Mouse (Mus musculus) CD8-positive naive resting alpha-beta T cell, adult 57 days (primary cell): ENCODE data around the gene Osgep. TPM values are rescaled to one million over a fixed set of nuclear protein-coding genes. Genes with fewer than 3 reads are reported as not detected.

Source experiments
- total RNA-seq: library from RNA; stranded (reverse); gene quantifications from one replicate; pipeline ENCODE4 v1.2.4, GENCODE M21; 2023

The Osgep gene
- 35.4 TPM for total RNA-seq

DNA sequence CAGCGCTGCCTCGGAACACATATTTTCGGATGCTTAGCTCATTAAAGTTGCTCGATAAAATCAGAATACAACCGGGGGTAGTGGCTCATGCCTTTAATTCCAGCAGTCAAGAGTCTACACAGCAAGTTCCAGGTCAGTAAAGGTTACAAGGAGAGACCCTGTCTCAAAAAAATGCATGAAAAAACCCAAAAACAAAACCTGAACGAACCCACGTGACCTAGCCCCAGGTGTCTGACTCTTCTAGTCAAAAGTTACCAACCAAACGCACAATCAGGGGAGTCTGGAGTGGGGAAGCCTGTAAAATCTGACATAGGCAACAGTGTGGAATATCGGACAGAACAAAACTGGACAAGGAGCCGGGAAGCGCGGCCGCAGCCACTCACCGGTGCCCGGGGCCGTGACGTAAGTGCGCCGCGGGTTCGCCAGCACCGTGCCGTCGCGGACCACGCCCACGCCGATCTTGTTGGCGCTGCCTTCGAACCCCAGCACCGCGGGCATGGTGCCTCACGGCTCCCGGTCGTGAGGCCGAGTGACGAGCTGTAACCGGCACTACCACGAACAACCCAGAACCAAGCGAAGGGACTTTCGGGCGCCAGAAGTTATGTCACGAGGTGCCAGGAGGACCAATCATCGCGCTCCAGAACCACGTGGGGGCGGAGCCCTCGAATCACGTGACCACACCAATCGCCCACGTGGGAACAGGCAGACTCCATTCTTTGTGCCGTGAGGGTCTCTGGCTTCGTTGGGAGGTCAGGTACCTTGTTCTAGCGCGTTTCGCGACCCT, at the start of gene Osgep, which contains the start of gene Apex1:
Gene Osgep (minus strand): TSS at position 613 of the 784 bp plus-strand sequence.
Gene Apex1 (plus strand): TSS at position 688 of the 784 bp plus-strand sequence.

GRCm38 (mm10) chr14:50955942-50956508, 31.3 kb upstream of the Osgep start, which contains the start of gene Pnp2:
Pnp2 (plus strand) TSS chr14:50955992.

GRCm38 (mm10) chr14:50943932-50944667, 19.4 kb upstream of the Osgep start, which contains the start of gene Gm49342:
Gm49342 (plus strand) TSS chr14:50944517.

DNA sequence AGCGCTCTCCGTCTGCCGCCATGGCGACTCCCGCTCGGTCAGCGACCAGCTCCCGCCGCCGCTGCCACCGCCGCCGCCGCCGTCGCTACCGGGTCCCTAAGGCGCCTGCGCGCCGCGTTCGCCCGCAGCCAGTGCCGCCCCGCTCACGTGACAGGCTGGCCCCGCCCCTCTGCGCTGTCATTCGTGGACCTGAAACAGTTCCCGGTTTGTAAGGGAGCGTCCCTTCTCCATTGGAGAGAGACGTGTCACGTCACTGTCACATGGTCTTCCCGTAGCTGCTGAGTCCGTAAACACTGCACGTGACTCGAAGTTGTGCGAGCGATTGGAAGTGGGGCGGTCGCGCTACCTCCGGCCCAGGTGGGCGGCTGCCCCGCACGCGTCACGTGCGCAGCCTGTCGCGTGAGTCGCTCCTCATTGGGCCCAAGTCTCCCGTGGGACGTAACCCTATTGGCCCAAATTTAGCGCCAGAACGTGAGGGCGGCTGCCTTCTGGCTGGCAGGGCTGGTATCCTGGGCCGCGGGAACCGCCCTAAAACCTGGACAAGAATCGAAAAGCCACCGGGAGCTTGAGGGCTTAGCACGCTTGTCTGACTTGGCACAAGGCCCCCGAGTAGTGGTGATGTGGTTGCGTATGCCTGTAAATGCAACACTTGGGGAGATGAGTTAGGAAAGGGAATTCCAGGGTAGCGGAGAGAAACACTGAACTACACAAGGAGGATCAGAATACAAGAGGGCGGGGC, 6.2 kb upstream of the Osgep start, which contains the start of the genes Pip4p1 and Pnp:
Gene Pip4p1 (minus strand): TSS at position 103 of the 739 bp plus-strand sequence.
Gene Pnp (plus strand): TSS at position 329 of the 739 bp plus-strand sequence.

GRCm38 (mm10) chr14:50897374-50897765, 27.3 kb downstream of the Osgep start, which contains the start of gene Klhl33:
Klhl33 (minus strand) TSS chr14:50897507.

GRCm38 (mm10) chr14:50869889-50870804, 54.5 kb downstream of the Osgep start, which contains the start of gene Tep1:
Tep1 (minus strand) TSS chr14:50870560.

Other genes with a start within 250 kb of the Osgep start
- not detected for gene Olfr747, start 231.7 kb downstream of the Osgep start, total RNA-seq
- not detected for gene Olfr748, start 217.5 kb downstream of the Osgep start, total RNA-seq
- gene Olfr749, start 179.8 kb downstream of the Osgep start, total RNA-seq = not detected
- gene Ttc5, start 139.4 kb downstream of the Osgep start, total RNA-seq = 70.2 TPM
- 2.4 TPM for gene Ccnb1ip1, start 117.2 kb downstream of the Osgep start, total RNA-seq
- 59.4 TPM for gene Parp2, start 117.1 kb downstream of the Osgep start, total RNA-seq
- 29.3 TPM for gene Tep1, start 54.3 kb downstream of the Osgep start, total RNA-seq
- gene Klhl33, start 27.4 kb downstream of the Osgep start, total RNA-seq = not detected
- gene Apex1, start 75 bp upstream of the Osgep start, total RNA-seq = 43.6 TPM
- 86.2 TPM for gene Pip4p1, start 6.0 kb upstream of the Osgep start, total RNA-seq
- 32.1 TPM for gene Pnp, start 6.2 kb upstream of the Osgep start, total RNA-seq
- 23.6 TPM for gene Gm49342, start 19.6 kb upstream of the Osgep start, total RNA-seq
- gene Pnp2, start 31.1 kb upstream of the Osgep start, total RNA-seq = 0.58 TPM
- not detected for gene Rnase10, start 82.9 kb upstream of the Osgep start, total RNA-seq
- gene Rnase9, start 117.0 kb upstream of the Osgep start, total RNA-seq = not detected
- gene Rnase11, start 125.3 kb upstream of the Osgep start, total RNA-seq = not detected
- not detected for gene Rnase12, start 132.8 kb upstream of the Osgep start, total RNA-seq
- not detected for gene Olfr750, start 149.5 kb upstream of the Osgep start, total RNA-seq
- gene Rnase4, start 166.2 kb upstream of the Osgep start, total RNA-seq = 0.37 TPM
- 0.77 TPM for gene Ang, start 166.3 kb upstream of the Osgep start, total RNA-seq
- gene Eddm3b, start 189.5 kb upstream of the Osgep start, total RNA-seq = not detected
- gene Rnase6, start 199.0 kb upstream of the Osgep start, total RNA-seq = 10.3 TPM
- gene Rnase1, start 221.9 kb upstream of the Osgep start, total RNA-seq = 3.2 TPM
- gene Rnase2b, start 237.4 kb upstream of the Osgep start, total RNA-seq = not detected